Mouse (Mus musculus) spleen, adult 2 months (tissue): ENCODE results near the gene Tmem176a. TPM values are rescaled to one million over a fixed set of nuclear protein-coding genes. Genes with fewer than 3 reads are reported as not detected.

Experiments
- DNase-seq, 2 experiments: peaks; one replicate each; pipeline versions ENCODE4 v3.0.0 to v3.0.0-alpha.2; 2012 to 2021; ENCODE audit warnings: low spot score in 2 of 2, low read depth in 1 of 2
- H3K27ac ChIP-seq: fragments of 200-500 bp; 2 replicates; pipeline ENCODE4 v1.5.1; 2012; ENCODE audit warnings: low read length, inconsistent platforms; ENCODE audit not compliant: insufficient read depth
- H3K27me3 ChIP-seq: fragments of 200-500 bp; 2 replicates; pipeline ENCODE4 v1.6.1; 2012; ENCODE audit warnings: mild to moderate bottlenecking, moderate library complexity, low read length, inconsistent platforms; ENCODE audit not compliant: control insufficient read depth, insufficient read depth
- H3K36me3 ChIP-seq: fragments of 200-500 bp; 2 replicates; pipeline ENCODE4 v1.6.1; 2012; ENCODE audit warnings: mild to moderate bottlenecking, low read length, inconsistent platforms; ENCODE audit not compliant: control insufficient read depth, insufficient read depth
- H3K4me1 ChIP-seq: fragments of 200-500 bp; 2 replicates; pipeline ENCODE4 v1.6.1; 2011; ENCODE audit warnings: inconsistent platforms; ENCODE audit not compliant: control insufficient read depth, insufficient read depth, insufficient read length
- H3K4me3 ChIP-seq: fragments of 200-500 bp; 2 replicates; pipeline ENCODE4 v1.5.1; 2011; ENCODE audit warnings: mild to moderate bottlenecking, inconsistent platforms; ENCODE audit not compliant: insufficient read depth, insufficient read length; ENCODE audit errors: extremely low read depth
- CTCF ChIP-seq: fragments of 200-500 bp; IDR thresholded peaks from 2 replicates; pipeline ENCODE4 v1.5.1; 2011; ENCODE audit warnings: mild to moderate bottlenecking, inconsistent platforms; ENCODE audit not compliant: insufficient read depth, insufficient read length, insufficient replicate concordance; ENCODE audit errors: extremely low read depth
- POLR2A ChIP-seq: fragments of 200-500 bp; IDR thresholded peaks from 2 replicates; pipeline ENCODE4 v1.6.1; 2011; ENCODE audit warnings: low read depth, low read length, inconsistent platforms
- WGBS: fragments of 180-500 bp; shearing (Covaris S2); methylation state at CpG from one replicate; pipeline ENCODE4 v1.1.7; 2018; 5-methylcytosine and 5-hydroxymethylcytosine counted together
- polyA plus RNA-seq: library from polyadenylated mRNA; depleted of rRNA; stranded (reverse); fragments of >200 nt; gene quantifications from 2 replicates; pipeline ENCODE4 v1.2.3, GENCODE M21; 2012

Tmem176a gene
- polyA plus RNA-seq, 1 experiment: 95.2 TPM

DNA sequence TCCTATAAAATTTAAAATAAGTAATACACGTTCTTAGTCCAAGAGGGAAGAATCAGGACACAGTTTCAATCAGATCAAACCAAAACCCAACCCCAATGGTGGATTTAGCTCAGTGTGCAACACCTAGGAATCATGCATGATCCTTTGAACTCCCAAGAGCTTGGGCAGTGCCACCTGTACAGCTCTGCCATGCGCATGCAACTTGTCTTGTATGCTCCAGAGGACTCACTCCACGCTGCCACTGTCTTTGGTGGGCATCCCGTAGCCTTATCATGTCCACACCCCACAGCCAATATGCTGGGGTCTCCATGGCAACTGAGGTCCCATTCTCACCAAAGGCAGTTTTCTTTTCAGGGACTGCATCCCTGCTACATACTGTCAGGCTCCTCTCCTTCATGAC is 26.4 kb downstream of the Tmem176a start:
- no peaks in the 10 kb centered on the region for H3K36me3 ChIP-seq
- WGBS: 84% methylated on average over 4 of the region's 4 CpGs
- H3K27me3 ChIP-seq: no peaks in the 10 kb centered on the region
- DNase-seq: no peak
- H3K27ac ChIP-seq: no peak overlapping the region
- no peak overlapping the region for H3K4me3 ChIP-seq
- TF ChIP-seq CTCF (no peak), POLR2A (no peak)
- no peaks in the 10 kb centered on the region for H3K4me1 ChIP-seq

DNA sequence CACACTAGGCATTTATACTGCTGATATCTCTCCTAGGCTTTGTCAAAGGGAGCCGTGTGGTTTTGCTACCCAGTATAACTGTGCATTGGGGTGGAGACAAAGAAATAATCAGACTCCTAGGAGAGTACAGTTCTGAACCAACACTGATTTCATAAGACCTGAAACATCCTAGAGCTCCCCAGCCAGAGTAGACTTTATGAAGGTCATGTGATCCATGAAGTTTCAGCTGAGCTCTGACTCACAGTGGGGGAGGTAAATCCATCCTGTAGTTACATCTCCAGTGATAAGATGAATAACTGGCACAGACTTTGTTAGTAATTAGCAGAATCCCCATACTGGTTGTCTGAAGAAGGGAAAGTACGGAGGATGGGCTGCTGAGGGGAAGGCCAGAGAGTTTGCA is 29.1 kb downstream of the Tmem176a start:
- Histone ChIP-seq H3K36me3 (no peaks in the 10 kb centered on the region), H3K4me1 (no peaks in the 10 kb centered on the region), H3K27me3 (no peaks in the 10 kb centered on the region), H3K27ac (no peak overlapping the region), H3K4me3 (no peak overlapping the region)
- no peak for DNase-seq
- TF ChIP-seq POLR2A (no peak), CTCF (no peak)
- 83% methylated on average over 2 of the region's 2 CpGs for WGBS

DNA sequence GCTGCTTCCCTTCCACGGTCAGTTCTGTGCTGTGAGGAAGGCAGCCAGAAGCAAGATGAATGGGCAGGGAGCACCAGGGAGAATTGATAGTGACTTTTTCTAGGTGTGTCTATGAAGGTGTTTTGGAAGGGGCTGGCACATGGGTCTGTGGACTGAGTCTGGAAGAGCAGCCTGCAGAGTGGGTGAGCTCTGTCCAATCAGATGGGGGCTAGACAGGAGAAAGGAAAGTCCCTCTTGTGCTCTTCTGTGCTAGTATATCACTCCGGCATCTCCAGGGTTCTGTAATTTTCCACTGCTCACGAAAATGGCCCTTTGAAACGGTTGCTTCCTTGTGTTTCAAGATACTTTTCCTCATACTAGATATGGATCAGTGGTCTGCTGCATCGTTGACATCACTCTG is 31.9 kb downstream of the Tmem176a start, which contains the start of gene Aoc1:
Gene Aoc1 (plus strand): TSS at position 301 of the 400 bp plus-strand sequence.
- Histone ChIP-seq H3K27ac (no peak within 1 kb of the TSS), H3K27me3 (no peaks in the 10 kb centered on the region), H3K4me1 (no peaks in the 10 kb centered on the region), H3K36me3 (no peaks in the 10 kb centered on the region), H3K4me3 (no peak within 1 kb of the TSS)
- no peak for TF ChIP-seq CTCF
- TF ChIP-seq POLR2A: no peak
- WGBS: 79% methylated on average over 5 of the region's 5 CpGs
- DNase-seq: no peak

DNA sequence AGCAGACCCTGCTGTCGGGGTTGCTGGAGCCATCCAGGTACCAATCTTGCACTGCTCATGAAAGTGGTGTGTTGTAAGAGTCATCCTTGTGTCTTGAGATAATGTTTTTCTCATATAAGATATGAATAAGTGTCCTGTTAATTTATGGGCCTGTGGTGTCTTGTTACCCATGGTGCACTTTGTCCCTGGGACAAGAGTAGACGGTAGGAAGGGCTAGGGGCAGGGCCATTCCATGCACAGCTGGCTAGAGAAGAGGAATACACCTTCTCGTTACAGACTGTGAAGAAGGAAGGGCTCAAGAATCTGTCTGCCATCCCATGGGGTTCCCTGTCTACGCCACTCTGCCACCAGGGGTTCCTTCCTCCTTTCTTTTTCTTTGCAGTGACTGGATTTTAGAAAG is 33.9 kb downstream of the Tmem176a start:
- Histone ChIP-seq H3K4me3 (no peak overlapping the region), H3K27ac (no peak overlapping the region), H3K4me1 (no peaks in the 10 kb centered on the region), H3K27me3 (no peaks in the 10 kb centered on the region), H3K36me3 (no peaks in the 10 kb centered on the region)
- no peak for DNase-seq
- WGBS: 69% methylated on average over 4 of the region's 4 CpGs
- TF ChIP-seq POLR2A (no peak), CTCF (no peak)

DNA sequence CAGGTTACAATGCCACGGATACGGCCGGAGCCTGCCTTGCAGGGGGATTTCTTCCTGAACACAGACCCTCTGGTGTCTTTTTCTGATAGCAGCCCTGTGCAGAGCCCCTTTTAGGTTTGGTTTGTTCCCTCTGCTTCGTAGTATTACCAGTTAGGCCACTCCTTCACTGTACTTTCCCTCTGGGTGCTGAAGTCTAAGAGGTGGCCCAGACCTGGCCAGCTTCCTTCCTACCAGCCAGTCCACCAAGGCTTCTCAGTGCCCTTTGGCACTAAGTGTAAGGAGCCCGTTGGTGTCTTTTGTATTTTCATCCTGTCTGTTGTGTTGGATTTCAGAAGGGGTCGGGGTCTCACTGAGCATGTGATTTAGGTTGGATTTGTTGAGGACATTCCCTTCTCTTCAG is 34.8 kb downstream of the Tmem176a start:
- 84% methylated on average over 6 of the region's 6 CpGs for WGBS
- H3K36me3 ChIP-seq: no peaks in the 10 kb centered on the region
- no peaks in the 10 kb centered on the region for H3K4me1 ChIP-seq
- no peak overlapping the region for H3K4me3 ChIP-seq
- no peak for DNase-seq
- H3K27ac ChIP-seq: no peak overlapping the region
- TF ChIP-seq CTCF (no peak), POLR2A (no peak)
- H3K27me3 ChIP-seq: no peaks in the 10 kb centered on the region

DNA sequence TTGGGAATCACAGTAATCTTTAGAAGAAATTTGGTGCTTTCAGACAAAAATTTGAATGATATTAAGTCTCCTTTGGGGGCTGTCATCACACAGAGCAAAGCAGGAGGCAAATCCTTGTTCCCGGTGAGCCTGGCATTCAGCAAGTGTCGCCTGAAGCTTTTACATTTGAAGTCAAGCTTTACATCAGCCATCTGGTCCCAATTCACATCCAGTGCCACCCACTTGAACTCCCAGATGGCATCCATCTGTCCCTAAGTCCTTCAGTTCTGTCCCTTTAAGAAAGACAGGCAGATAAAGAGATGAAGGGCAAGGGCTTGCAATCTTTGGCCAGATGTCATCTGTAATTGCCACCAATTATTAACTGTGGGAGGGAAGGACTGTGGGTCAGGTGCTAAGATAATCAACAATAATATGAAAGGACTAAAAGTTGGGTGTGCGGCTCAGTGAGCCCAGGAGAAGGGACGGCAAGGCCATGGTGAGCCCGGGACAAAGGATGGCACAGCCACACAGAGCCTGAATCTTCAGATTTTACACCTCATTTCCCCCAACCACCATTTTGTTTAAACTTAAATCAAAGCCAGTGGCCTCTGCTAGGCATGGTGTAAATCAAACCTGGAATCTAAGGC is 35.9 kb downstream of the Tmem176a start:
- H3K27me3 ChIP-seq: no peaks in the 10 kb centered on the region
- no peak overlapping the region for H3K4me3 ChIP-seq
- DNase-seq: no peak
- TF ChIP-seq CTCF (no peak), POLR2A (no peak)
- H3K36me3 ChIP-seq: no peaks in the 10 kb centered on the region
- no peaks in the 10 kb centered on the region for H3K4me1 ChIP-seq
- H3K27ac ChIP-seq: no peak overlapping the region
- 88% methylated on average over 5 of the region's 5 CpGs for WGBS

DNA sequence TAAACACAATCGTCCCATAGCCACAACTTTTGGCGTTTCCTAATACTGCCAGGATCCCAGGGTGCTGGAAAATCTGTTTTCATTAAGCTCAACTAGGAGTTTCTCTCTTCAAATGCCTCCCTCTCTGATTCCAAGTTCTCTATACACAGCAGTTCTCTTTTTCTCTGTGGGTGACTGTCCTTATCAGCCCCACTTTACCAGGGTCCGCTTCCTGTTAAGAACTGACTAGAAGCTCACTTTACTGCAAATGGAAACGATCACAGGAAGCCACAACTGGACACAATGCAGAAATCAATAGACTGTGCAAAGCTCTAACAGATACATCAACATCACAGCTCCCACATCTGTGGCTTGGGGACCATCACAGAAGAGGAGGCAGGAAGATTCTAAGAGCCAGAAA is 53.5 kb downstream of the Tmem176a start:
- H3K27ac ChIP-seq: no peak overlapping the region
- no peaks in the 10 kb centered on the region for H3K27me3 ChIP-seq
- TF ChIP-seq CTCF (no peak), POLR2A (no peak)
- H3K4me1 ChIP-seq: no peaks in the 10 kb centered on the region
- H3K36me3 ChIP-seq: no peaks in the 10 kb centered on the region
- no peak overlapping the region for H3K4me3 ChIP-seq
- no peak for DNase-seq
- 16% methylated on average over 4 of the region's 4 CpGs for WGBS
